Mouse (Mus musculus): ENCODE data around the gene Me1.

Gene Me1

DNA sequence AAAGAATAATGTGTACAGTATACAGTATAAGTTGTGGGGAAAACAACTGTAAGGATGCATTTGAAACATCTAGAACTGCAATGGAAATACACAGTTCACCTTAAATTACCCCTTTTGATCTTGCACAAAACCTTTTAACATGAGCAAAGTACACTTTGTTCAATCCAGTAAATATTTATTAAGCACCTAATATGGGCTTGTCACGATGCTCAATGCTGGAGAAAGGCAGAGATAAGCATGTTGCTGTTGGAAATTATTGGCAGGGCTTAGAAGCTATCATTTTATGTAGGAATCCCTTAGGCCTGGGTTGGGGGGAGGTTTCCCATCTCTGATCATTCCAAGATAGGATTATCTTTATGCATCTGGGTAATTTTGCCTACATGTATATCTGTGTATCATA, 11.7 kb upstream of the Me1 start:
- DNase-seq (ENCODE audit: low read depth): no peak

- no peak for DNase-seq (ENCODE audit: low read depth)
Measured at GRCm38 (mm10) chr9:86701844-86702243, 6.1 kb upstream of the Me1 start.

DNA sequence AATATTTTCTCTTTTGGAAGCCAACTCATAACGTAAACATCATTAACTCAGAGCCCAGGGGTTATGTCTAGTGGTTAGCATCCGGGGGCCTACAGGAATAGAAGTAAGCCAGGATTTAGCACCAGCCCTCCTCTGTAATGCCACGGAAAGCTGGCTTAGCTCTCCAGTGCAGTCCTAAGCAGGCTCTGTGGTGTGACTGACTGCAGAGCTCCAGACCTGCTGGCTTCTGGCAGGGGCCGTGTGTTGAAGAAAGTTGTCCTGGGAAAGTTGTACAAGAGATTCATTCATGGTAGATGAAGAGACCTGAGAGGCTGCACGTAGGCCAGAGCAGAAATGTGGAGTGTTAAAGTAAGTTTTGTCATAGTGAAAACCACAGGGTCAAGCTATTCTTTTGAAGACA, 5.5 kb upstream of the Me1 start:
- DNase-seq (ENCODE audit: low read depth): no peak

- peak; percentile 46 for DNase-seq (ENCODE audit: low read depth)
Measured at GRCm38 (mm10) chr9:86695199-86695817, 445 bp downstream of the Me1 start.

GRCm38 (mm10) chr9:86694644-86695043, 1.1 kb downstream of the Me1 start:
- no peak for DNase-seq (ENCODE audit: low read depth)

DNA sequence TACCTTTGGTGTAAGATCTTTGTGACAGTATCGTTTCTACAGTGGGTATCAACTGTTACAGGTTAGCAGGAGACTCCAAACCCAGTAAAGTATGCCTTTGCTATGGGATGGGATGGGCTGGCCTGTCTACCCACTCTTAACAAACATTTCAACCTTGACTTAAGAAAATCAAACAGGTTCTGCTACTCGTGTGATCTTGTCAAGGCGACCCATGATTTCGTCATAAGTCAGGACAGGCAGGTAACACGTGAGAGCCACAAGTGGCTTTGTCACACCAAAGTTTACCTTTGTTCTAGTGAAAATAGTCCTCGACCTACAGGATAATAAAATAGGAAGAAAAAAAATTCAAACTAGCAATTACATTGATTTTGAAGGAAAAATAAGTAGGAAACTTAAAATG, 1.8 kb downstream of the Me1 start:
- DNase-seq (ENCODE audit: low read depth): no peak

DNA sequence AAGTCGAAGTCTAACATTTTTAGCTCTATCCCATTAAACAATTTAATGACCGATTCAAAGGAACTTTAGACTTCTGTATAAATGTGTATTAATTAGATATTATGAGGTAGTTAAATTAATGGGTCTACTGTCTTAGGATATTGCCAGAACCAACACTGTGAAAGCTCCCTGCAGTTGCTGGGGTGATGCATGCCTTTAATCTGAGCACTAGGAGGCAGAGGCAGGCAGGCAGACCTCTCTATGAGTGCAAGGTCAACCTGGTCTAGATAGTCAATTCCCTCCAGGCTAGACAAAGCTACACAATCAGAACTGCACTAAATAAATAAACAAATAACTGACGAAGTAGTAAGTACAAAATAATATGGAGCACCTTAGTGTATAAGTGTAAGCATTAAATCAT, 3.1 kb downstream of the Me1 start:
- peak; percentile 20 for DNase-seq (ENCODE audit: low read depth)

DNA sequence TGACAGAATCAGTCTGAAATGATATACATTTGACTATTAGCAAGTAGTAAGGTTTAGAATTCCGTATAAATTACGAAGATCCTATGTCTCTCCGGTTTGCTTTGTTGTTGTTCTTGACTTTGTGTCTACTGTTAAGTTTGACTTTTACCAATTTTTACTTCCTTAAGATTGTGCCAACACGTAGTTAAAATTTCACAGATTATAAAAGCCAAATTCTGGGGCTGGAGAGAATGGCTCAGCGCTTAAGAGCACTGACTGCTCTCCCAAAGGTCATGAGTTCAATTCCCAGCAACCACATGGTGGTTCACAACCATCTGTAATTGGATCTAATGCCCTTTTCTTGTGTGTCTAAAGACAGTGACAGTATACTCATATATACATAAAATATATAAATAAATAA, 3.5 kb downstream of the Me1 start:
- no peak for DNase-seq (ENCODE audit: low read depth)

DNA sequence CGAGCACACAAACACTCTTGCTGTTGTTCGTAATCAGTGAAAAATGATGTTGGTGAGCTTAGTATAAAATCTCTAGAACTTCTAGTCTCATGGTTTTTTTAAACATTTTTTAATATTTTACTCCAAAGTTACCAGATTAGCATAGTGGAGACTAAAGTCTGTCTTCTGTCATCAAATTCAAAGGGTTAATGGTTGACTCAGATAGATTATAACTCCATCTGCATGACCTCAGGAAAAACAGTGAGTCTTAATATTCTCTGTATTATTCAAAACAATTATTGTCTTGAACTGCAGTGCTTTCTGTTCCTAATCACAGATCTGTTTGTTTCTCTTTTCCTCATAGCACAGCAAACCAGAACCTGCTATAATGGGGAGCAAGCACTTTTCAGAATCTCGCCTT, 4.7 kb downstream of the Me1 start:
- no peak for DNase-seq (ENCODE audit: low read depth)

- DNase-seq (ENCODE audit: low read depth): no peak
Measured at GRCm38 (mm10) chr9:86683713-86684209, 12.0 kb downstream of the Me1 start.

- DNase-seq (ENCODE audit: low read depth): no peak
Measured at GRCm38 (mm10) chr9:86682844-86683243, 12.9 kb downstream of the Me1 start.

- no peak for DNase-seq (ENCODE audit: low read depth)
Measured at GRCm38 (mm10) chr9:86682278-86682677, 13.5 kb downstream of the Me1 start.

- no peak for DNase-seq (ENCODE audit: low read depth)
Measured at GRCm38 (mm10) chr9:86680431-86680830, 15.3 kb downstream of the Me1 start.

GRCm38 (mm10) chr9:86679843-86680417, 15.8 kb downstream of the Me1 start:
- DNase-seq (ENCODE audit: low read depth): no peak

DNA sequence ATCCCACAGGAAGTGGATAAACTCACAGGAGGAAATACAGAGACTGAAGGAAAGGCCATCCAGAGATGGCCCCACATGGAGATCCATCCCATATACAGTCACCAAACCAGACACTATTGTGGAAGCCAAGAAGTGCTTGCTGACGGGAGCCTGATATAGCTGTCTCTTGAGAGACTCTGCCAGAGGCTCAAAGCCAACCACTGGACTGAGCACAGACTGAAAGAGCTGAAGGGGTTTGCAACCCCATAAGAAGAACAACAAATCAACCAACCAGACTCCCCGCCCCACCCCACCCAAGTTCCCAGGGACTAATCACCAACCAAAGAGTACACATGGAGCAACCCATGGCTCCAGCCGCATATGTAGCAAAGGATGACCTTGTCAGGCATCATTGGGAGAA, 19.5 kb downstream of the Me1 start:
- DNase-seq (ENCODE audit: low read depth): no peak

- no peak for DNase-seq (ENCODE audit: low read depth)
Measured at GRCm38 (mm10) chr9:86675426-86675825, 20.3 kb downstream of the Me1 start.

DNA sequence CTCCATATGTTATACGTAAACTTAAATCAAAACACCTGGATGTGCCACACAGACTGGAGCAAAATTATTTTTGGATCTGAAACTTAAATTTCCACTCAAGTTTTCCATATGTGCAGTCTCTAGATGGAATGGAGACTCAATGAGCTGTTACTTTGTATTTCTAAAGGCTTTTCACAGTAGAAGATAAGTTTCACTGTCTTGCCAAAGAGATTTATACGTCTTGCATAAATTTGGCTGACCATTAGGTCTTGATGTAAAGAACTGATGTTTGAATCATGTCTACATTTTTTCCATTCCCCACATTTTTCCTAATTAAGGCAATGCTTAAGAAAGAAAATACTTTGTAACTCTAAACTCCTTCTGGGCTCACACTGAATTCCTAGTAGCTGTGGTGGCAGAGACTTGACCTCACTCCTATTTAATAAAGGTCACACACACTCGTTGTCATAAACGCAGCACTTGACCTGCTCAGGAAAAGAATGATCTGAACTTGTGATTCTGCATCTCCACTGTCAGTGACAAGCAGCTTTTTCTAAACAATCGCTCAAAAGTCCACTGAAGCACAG, 22.8 kb downstream of the Me1 start:
- DNase-seq (ENCODE audit: low read depth): peak; percentile 27

- no peak for DNase-seq (ENCODE audit: low read depth)
Measured at GRCm38 (mm10) chr9:86668590-86669252, 27.0 kb downstream of the Me1 start.

DNA sequence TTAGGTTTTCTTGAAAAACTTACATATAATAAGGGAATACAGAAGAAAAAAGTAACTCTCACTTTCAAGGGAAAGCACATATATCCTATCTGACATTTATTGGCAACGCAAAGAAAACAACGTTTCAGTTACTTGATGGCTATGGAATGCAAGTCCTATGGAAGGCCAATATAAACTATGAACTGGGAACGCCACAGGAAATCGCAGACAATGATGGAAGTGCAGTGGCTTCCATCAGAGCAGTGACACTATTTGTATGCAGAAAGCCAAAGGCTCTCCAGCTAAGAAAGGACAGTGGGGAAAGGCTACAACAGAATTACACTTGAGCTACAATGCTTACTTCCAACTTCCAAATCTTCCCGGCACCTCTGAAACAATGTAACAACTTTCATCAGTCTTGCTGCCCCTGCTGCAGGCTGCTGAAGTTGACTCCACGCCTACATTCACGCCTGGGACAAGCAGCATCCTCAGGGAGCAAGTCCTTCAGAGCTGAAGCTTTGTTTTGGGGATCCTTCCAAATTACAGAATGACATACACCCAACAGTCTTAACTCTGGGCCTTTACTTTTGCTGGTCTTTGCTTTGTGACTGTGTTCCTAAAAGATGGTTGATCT, 28.5 kb downstream of the Me1 start:
- no peak for DNase-seq (ENCODE audit: low read depth)

GRCm38 (mm10) chr9:86661679-86662078, 34.1 kb downstream of the Me1 start:
- peak; percentile 39 for DNase-seq (ENCODE audit: low read depth)

DNA sequence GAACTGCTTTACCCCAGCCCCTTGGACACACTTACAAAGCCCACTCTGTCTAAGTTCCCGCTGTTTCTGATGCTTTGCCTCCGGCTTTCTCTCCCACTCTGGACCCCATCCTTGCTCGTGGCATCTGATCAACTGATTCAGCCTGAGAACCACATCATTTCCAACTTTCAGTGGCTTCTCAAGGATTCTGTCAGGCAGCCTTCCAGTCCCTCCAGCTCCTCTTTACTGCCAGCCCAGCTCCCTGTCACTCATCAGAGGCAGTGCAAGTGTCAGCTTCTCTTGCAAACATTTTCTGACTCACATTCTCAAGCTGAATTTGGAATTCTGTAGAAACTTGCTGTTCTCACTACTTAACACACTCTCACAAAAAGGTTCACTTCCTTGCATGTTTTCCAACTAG, 34.5 kb downstream of the Me1 start:
- DNase-seq (ENCODE audit: low read depth): no peak

DNA sequence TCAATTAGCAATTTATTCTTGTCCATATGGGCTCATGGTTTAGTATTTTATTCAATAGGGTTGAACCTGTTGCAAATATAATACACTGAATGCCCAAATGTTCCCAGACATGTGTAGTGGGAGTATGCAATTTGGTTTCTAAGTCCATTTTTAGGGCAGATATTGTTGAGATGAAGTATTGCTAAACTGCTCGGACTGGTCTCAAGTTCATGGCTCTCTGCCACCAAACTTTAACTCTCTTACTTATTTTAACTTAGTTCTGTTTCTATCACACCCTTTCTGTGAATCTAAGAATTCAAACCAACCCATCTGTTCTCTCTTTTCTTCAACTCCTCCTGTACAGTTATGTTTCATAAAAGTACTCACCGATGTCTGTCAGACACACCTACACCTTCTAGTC, 35.4 kb downstream of the Me1 start:
- DNase-seq (ENCODE audit: low read depth): peak; percentile 63

DNA sequence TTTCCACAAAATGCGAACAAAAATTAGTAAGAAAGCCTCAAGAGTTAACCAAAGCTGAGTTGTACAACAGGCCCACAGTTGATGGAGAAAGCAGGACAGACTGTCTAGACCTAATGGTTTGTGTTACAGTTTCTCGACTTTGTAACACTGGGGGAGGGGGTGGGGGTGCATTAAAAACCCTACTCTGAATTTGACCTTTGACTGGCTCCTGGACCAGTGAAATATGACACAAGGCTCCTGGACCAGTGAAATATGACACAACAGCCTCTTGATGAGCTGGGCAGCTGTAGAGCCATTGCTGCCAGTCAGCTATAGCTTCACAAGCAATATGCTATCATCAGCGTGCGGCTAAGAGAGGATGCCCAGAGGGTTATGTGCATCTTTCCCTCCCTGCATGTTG, 37.4 kb downstream of the Me1 start:
- DNase-seq (ENCODE audit: low read depth): no peak

All from NIH3T3 (cell line).